Mouse (Mus musculus): Measurements from ENCODE around the gene Git1. TPM values are rescaled to one million over a fixed set of nuclear protein-coding genes. Genes with fewer than 3 reads are reported as not detected.

Gene Git1
- polyA plus RNA-seq (2014; fragmentation: Illumina TruSeq; extraction: RNeasy Lipid Tissue Mini Kit (QIAGEN cat#74804); ENCODE audit: low read depth, low replicate concordance) = 0.64 TPM

GRCm38 (mm10) chr11:77493512-77494343 is at the start of gene Git1:
TSS of gene Git1 (plus strand) at chr11:77493562.

GRCm38 (mm10) chr11:77462283-77463100 is 30.9 kb upstream of the Git1 start, which contains the start of gene Coro6:
TSS of gene Coro6 (plus strand) at chr11:77462411.

GRCm38 (mm10) chr11:77489591-77490235 is 3.6 kb upstream of the Git1 start, which contains the start of gene Ankrd13b:
TSS of gene Ankrd13b (minus strand) at chr11:77489678.

GRCm38 (mm10) chr11:77514832-77515636 is 21.7 kb downstream of the Git1 start, which contains the start of gene Abhd15:
TSS of gene Abhd15 (plus strand) at chr11:77515121.

GRCm38 (mm10) chr11:77515637-77516552 is 22.5 kb downstream of the Git1 start, which contains the start of gene Trp53i13:
TSS of gene Trp53i13 (minus strand) at chr11:77515980.

GRCm38 (mm10) chr11:77519043-77519442 is 25.7 kb downstream of the Git1 start, which contains the start of gene Gm10392:
TSS of gene Gm10392 (minus strand) at chr11:77519198.

Other genes with a start within 250 kb of the Git1 start
- not detected for gene Coro6, start 31.2 kb upstream of the Git1 start, polyA plus RNA-seq (2014; fragmentation: Illumina TruSeq; extraction: RNeasy Lipid Tissue Mini Kit (QIAGEN cat#74804); ENCODE audit: low read depth, low replicate concordance)
- 0.74 TPM for gene Ankrd13b, start 3.9 kb upstream of the Git1 start, polyA plus RNA-seq (2014; fragmentation: Illumina TruSeq; extraction: RNeasy Lipid Tissue Mini Kit (QIAGEN cat#74804); ENCODE audit: low read depth, low replicate concordance)
- gene Abhd15, start 21.6 kb downstream of the Git1 start, polyA plus RNA-seq (2014; fragmentation: Illumina TruSeq; extraction: RNeasy Lipid Tissue Mini Kit (QIAGEN cat#74804); ENCODE audit: low read depth, low replicate concordance) = 6.8 TPM
- not detected for gene Trp53i13, start 22.4 kb downstream of the Git1 start, polyA plus RNA-seq (2014; fragmentation: Illumina TruSeq; extraction: RNeasy Lipid Tissue Mini Kit (QIAGEN cat#74804); ENCODE audit: low read depth, low replicate concordance)
- not detected for gene Gm10392, start 25.6 kb downstream of the Git1 start, polyA plus RNA-seq (2014; fragmentation: Illumina TruSeq; extraction: RNeasy Lipid Tissue Mini Kit (QIAGEN cat#74804); ENCODE audit: low read depth, low replicate concordance)
- gene Taok1, start 114.3 kb downstream of the Git1 start, polyA plus RNA-seq (2014; fragmentation: Illumina TruSeq; extraction: RNeasy Lipid Tissue Mini Kit (QIAGEN cat#74804); ENCODE audit: low read depth, low replicate concordance) = 24.4 TPM
- gene Nufip2, start 192.6 kb downstream of the Git1 start, polyA plus RNA-seq (2014; fragmentation: Illumina TruSeq; extraction: RNeasy Lipid Tissue Mini Kit (QIAGEN cat#74804); ENCODE audit: low read depth, low replicate concordance) = 35.6 TPM
- not detected for gene Cryba1, start 231.7 kb downstream of the Git1 start, polyA plus RNA-seq (2014; fragmentation: Illumina TruSeq; extraction: RNeasy Lipid Tissue Mini Kit (QIAGEN cat#74804); ENCODE audit: low read depth, low replicate concordance)

All from liver, adult 10 weeks (tissue).